Mouse (Mus musculus) olfactory bulb, adult 2 months (tissue): Measurements from ENCODE around the gene Clip1.

ENCODE experiments used
- CTCF ChIP-seq: fragments of 200-500 bp; IDR thresholded peaks from 2 replicates; pipeline ENCODE4 v1.5.1; 2012; ENCODE audit warnings: low read depth, mild to moderate bottlenecking, low read length, moderate library complexity; ENCODE audit not compliant: insufficient read depth
- POLR2A ChIP-seq: fragments of 200-500 bp; IDR thresholded peaks from 2 replicates; pipeline ENCODE4 v1.6.1; 2012; ENCODE audit warnings: mild to moderate bottlenecking, low read depth, low read length, moderate library complexity; ENCODE audit not compliant: insufficient read depth

- TF ChIP-seq POLR2A, result no peak
- TF ChIP-seq CTCF, result no peak
Measured at GRCm38 (mm10) chr5:123713782-123714181, 29.4 kb upstream of the Clip1 start.
